Mouse (Mus musculus) spleen, postnatal 36 days (tissue): ENCODE measurements around the gene Gm14124.
"Not testable (repeated sequence)": the region's sequence is repeated elsewhere in the genome, so short reads cannot be mapped to it uniquely, and the experiment has no call there.

Experiments used
- DNase-seq, 2 experiments: peaks; one replicate each; pipeline ENCODE4 v3.0.0; 2022; ENCODE audit warnings: low spot score in 2 of 2, mixed read lengths in 1 of 2

Gm14124 gene

DNA sequence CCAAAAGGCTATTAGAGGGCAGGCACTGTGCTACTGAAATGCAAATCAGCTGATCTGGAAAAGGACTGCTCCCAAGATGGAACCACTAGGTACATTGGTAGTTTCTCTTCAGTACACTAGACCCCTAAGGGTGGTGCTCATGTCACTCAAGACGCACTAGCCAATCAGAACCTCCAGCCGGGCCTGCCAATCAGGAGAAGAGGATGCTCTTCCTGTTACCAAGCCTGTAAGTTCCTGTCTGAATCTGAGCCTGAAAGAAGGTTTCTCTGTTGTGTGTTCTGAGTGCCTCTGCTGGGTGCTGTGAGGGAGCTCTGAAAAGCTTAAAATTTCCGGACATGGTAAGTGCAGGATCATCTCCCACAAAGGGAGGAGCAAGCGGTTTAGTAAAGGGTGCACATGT lies at the start of gene Gm14124:
Gene Gm14124, plus strand, starts transcription at position 227 of the 400 bp plus-strand sequence.
- not testable (repeated sequence) for DNase-seq

DNA sequence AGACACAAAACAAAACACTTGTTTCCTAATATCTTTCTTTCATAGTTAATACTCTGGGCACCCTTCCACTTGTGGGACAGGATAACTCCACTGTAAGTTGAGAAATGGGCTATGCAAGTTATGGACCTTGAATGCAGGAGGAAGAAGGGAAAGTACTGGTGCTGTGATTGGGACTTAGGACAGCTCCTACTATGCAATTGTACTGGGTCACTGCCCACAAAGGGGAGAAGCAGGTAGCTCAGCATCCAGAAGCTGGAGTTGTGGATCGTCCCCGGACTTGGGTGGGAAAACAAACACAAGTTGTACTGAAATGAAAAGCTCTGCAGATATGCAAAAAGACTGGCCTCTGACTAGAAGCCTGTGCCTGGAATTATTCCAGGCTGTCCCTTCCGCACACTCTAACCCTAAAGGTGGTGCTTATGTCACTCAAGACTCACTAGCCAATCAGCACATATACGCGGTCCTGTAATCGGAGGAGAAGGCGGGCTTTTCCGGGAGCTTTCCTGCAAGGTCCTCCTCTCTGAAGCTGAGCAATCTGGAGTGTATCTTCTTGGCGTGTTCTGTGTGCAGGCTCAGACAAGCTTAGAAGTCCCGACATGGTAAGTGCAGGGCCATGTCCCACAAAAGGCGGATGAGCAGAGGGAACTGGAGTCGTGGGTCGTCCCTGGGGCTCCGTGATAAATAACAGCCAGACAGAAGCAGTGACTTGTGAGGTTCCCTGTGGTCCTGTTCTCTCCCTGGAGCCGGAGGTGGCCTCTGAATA lies 39.5 kb upstream of the Gm14124 start, which contains the start of gene Zfp937:
Gene Zfp937, plus strand, starts transcription at position 474 of the 763 bp plus-strand sequence.
- peak; percentile 49 for DNase-seq

GRCm38 (mm10) chr2:150218363-150218725 lies 39.0 kb upstream of the Gm14124 start:
- not testable (repeated sequence) for DNase-seq

GRCm38 (mm10) chr2:150223263-150223662 lies 34.1 kb upstream of the Gm14124 start:
- DNase-seq: not testable (repeated sequence)

DNA sequence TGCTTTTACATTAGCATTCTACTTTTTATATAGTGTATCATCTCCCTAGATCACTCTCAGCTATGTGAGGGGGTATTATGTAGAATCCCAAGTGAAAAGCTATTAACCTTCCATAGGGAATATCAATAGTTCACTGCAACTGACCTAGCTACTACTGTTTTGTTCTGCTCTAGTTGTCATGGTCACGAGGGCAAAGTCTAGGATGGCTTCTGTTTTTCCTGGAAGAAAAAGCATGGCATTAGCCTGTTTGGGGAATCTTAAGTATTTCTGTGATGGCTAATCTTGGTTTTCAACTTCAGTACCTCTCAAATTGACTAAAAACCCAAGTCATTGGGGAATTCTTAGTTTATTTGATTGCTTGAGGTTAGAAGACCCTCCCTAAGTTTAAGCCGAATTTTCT lies 14.1 kb upstream of the Gm14124 start:
- no peak for DNase-seq

GRCm38 (mm10) chr2:150255491-150255890 lies 1.8 kb upstream of the Gm14124 start, which contains the start of gene Gm21994:
TSS of gene Gm21994 (minus strand) at chr2:150255591.
- not testable (repeated sequence) for DNase-seq

DNA sequence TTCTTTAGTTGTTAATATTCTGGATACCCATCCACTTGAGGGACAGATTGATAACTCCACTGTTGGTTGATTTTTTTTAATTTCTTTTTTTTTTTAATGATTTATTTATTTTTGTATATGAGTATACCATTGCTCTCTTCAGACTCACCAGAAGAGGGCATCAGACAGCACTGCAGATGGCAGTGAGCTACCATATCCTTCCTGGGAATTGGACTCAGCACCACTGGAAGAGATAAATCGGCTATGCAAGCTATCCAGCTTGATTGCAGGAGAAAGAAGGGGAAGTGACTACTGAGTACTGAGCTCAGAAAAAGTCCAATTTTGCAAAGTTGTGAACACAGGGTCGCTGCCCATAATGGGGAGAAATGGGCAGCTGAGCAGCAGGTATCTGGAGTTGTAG lies 456 bp upstream of the Gm14124 start:
- DNase-seq: not testable (repeated sequence)

- no peak for DNase-seq
Measured at GRCm38 (mm10) chr2:150293669-150294068, 36.4 kb downstream of the Gm14124 start.

GRCm38 (mm10) chr2:150299096-150299495 lies 41.8 kb downstream of the Gm14124 start:
- no peak for DNase-seq

GRCm38 (mm10) chr2:150307183-150307773 lies 50.0 kb downstream of the Gm14124 start:
- DNase-seq: peak; percentile 71

- peak; percentile 84 to 87 for DNase-seq
Measured at GRCm38 (mm10) chr2:150310952-150311884, 53.9 kb downstream of the Gm14124 start.

GRCm38 (mm10) chr2:150316140-150316539 lies 58.8 kb downstream of the Gm14124 start:
- DNase-seq: no peak

- DNase-seq: no peak
Measured at GRCm38 (mm10) chr2:150318973-150319372, 61.7 kb downstream of the Gm14124 start.
